In the genomic region with DNA sequence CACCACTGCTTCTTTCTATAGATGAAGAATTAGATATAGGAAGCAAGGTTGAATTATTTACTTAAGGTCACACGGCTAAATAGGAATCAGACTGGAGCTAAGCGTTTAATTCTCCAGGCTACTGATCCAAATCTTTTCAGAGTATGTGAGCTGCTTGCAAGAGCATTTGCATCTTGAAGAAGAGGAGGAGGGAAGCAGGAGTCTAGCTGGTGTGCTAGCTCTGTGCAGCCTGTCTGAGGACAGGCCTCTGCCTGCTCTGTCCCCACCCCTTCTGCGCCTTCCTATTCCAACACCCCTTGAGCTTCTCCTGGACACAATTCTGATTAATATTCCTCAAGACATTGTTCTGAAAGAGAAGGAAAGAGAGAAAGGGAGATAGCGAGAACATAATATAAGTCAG, we compare ENCODE assay signal across 14 mouse cellular contexts. TPM values are rescaled to one million over a fixed set of nuclear protein-coding genes. Genes with fewer than 3 reads are reported as not detected.
DNase-seq lines count a peak whose midpoint lies in the region; ATAC-seq and TF ChIP-seq lines count a peak whose summit lies in the region.
"Had no signal": no experiment of that assay in that cellular context is flagged by ENCODE, and none has a peak within 500 bp of the region (broad histone marks: within the 10 kb centered on the region; RNA-seq: fewer than 3 reads in every experiment).

No protein-coding gene starts in this region.

- H3K36me3 ChIP-seq in embryonic facial prominence, embryonic 13.5 days, result no peaks in the 10 kb centered on the region; the same call in 1 of the 2 replicates
- peaks cover 98% of the 10 kb centered on the region for H3K36me3 ChIP-seq in embryonic facial prominence, embryonic 10.5 days (replicated peaks)
- no peaks in the 10 kb centered on the region for H3K36me3 ChIP-seq in kidney, postnatal 0 days (ENCODE audit: insufficient read depth, low read length)
- 0 out of 2 replicates have a peak, but pooled peaks cover 14% of the 10 kb centered on the region for H3K36me3 ChIP-seq in hindbrain, embryonic 16.5 days (ENCODE audit: control insufficient read depth, insufficient read depth, low read length)

- H3K27me3 ChIP-seq in embryonic facial prominence, embryonic 13.5 days, result no peaks in the 10 kb centered on the region
- H3K27me3 ChIP-seq in embryonic facial prominence, embryonic 10.5 days (replicated peaks; ENCODE audit: low read depth, poor library complexity, severe bottlenecking), result no peaks in the 10 kb centered on the region
- H3K27me3 ChIP-seq in kidney, postnatal 0 days (ENCODE audit: insufficient read depth, low read length), result no peaks in the 10 kb centered on the region
- no peaks in the 10 kb centered on the region for H3K27me3 ChIP-seq in hindbrain, embryonic 16.5 days (replicated peaks; ENCODE audit: control insufficient read depth, insufficient read depth, low read length)

- peaks cover 51% of the 10 kb centered on the region for H3K4me1 ChIP-seq in embryonic facial prominence, embryonic 13.5 days
- H3K4me1 ChIP-seq in embryonic facial prominence, embryonic 10.5 days, result peaks cover 45% of the 10 kb centered on the region
- H3K4me1 ChIP-seq in kidney, postnatal 0 days (replicated peaks; ENCODE audit: insufficient read depth, low read length), result peaks cover 20% of the 10 kb centered on the region; the same call in 1 of the 2 replicates
- peaks cover 35% of the 10 kb centered on the region for H3K4me1 ChIP-seq in bone marrow macrophage, adult 2 months (ENCODE audit: control insufficient read depth, insufficient read depth, low read length)
- H3K4me1 ChIP-seq in hindbrain, embryonic 16.5 days (ENCODE audit: control insufficient read depth, insufficient read depth, low read depth, low read length), result peaks cover 42% of the 10 kb centered on the region

- no peaks in the 10 kb centered on the region for H3K9me3 ChIP-seq in embryonic facial prominence, embryonic 13.5 days
- H3K9me3 ChIP-seq in embryonic facial prominence, embryonic 10.5 days, result no peaks in the 10 kb centered on the region
- no peaks in the 10 kb centered on the region for H3K9me3 ChIP-seq in kidney, postnatal 0 days (replicated peaks; ENCODE audit: low read length)
- no peaks in the 10 kb centered on the region for H3K9me3 ChIP-seq in hindbrain, embryonic 16.5 days (ENCODE audit: control insufficient read depth, low read length)

- WGBS in embryonic facial prominence, embryonic 13.5 days, result 67% methylated on average over 4 of the region's 4 CpGs
- WGBS in embryonic facial prominence, embryonic 10.5 days, result 84% methylated on average over 4 of the region's 4 CpGs
- 61% methylated on average over 4 of the region's 4 CpGs for WGBS in kidney, postnatal 0 days
- WGBS in hindbrain, embryonic 16.5 days, result 68% methylated on average over 4 of the region's 4 CpGs

- no peak overlapping the region for H3K4me3 ChIP-seq in embryonic facial prominence, embryonic 13.5 days
- H3K4me3 ChIP-seq in embryonic facial prominence, embryonic 10.5 days, result no peak overlapping the region
- no peak overlapping the region for H3K4me3 ChIP-seq in kidney, postnatal 0 days (replicated peaks; ENCODE audit: low read depth, low read length)
- peak overlapping the region; percentile 52; the same call in 1 of the 2 replicates for H3K4me3 ChIP-seq in bone marrow macrophage, adult 2 months (ENCODE audit: insufficient read depth, low read length)
- H3K4me3 ChIP-seq in hindbrain, embryonic 16.5 days (ENCODE audit: low read length), result no peak overlapping the region

- no peak for DNase-seq in embryonic facial prominence, embryonic 10.5 days (ENCODE audit: low spot score)
- no peak for DNase-seq in kidney, postnatal 0 days (ENCODE audit: low spot score)
- no peak for DNase-seq in kidney, adult 8-10 months
- DNase-seq in urinary bladder, postnatal 25 days (ENCODE audit: low spot score), result no peak
- no peak for DNase-seq in lung, postnatal 36 days
- DNase-seq: adrenal gland, postnatal 14 days; cerebellum, postnatal 25 days; gastrocnemius, postnatal 14 days; heart, postnatal 36 days; kidney, adult 18-20 months had no signal

- no peak for ATAC-seq in embryonic facial prominence, embryonic 13.5 days (ENCODE audit: insufficient number of reproducible peaks, insufficient read depth, low FRiP score, low TSS enrichment, low read depth)
- ATAC-seq in kidney, postnatal 0 days (replicated peaks; ENCODE audit: low FRiP score, low read depth), result no peak
- ATAC-seq in hindbrain, embryonic 16.5 days, result no peak

- no peak overlapping the region for H3K9ac ChIP-seq in embryonic facial prominence, embryonic 13.5 days
- H3K9ac ChIP-seq in kidney, postnatal 0 days (ENCODE audit: low read depth, low read length), result no peak overlapping the region
- H3K9ac ChIP-seq in hindbrain, embryonic 16.5 days (ENCODE audit: low read depth, low read length), result no peak overlapping the region

- no peak for TF ChIP-seq POLR2A in bone marrow macrophage, adult 2 months (IDR thresholded peaks at IDR 0.05; ENCODE audit: borderline replicate concordance, low read depth, low read length)

- no peak for TF ChIP-seq CTCF in kidney, postnatal 0 days (IDR thresholded peaks at IDR 0.05; ENCODE audit: low read depth)
- no peak for TF ChIP-seq CTCF in bone marrow macrophage, adult 2 months (IDR thresholded peaks at IDR 0.05; ENCODE audit: low read depth, low read length)

- no peak overlapping the region for H3K4me2 ChIP-seq in embryonic facial prominence, embryonic 13.5 days
- H3K4me2 ChIP-seq in kidney, postnatal 0 days (ENCODE audit: low read length), result no peak overlapping the region
- H3K4me2 ChIP-seq in hindbrain, embryonic 16.5 days (ENCODE audit: low read length), result no peak overlapping the region
- H3K4me2 ChIP-seq: heart, embryonic 11.5 days had no signal

- H3K27ac ChIP-seq in embryonic facial prominence, embryonic 13.5 days, result 0 out of 2 replicates have a peak overlapping the region, but pooled peaks have one; percentile 19
- H3K27ac ChIP-seq in embryonic facial prominence, embryonic 10.5 days (replicated peaks), result no peak overlapping the region
- 0 out of 2 replicates have a peak overlapping the region, but pooled peaks have one; percentile 2 for H3K27ac ChIP-seq in kidney, postnatal 0 days
- H3K27ac ChIP-seq in bone marrow macrophage, adult 2 months (ENCODE audit: insufficient read depth, low read depth, low read length), result peak overlapping the region; percentile 97
- H3K27ac ChIP-seq in hindbrain, embryonic 16.5 days (ENCODE audit: low read depth, low read length), result peak overlapping the region; percentile 61

RNA-seq across cellular contexts. Expression of a gene that starts 44.6 kb away (rescaled TPM):
- polyA plus RNA-seq in embryonic facial prominence, embryonic 13.5 days (2015; fragmentation: Nextera tagmentation; extraction: Ambion mirVana), result 7.9 and 8.5 TPM in 2 replicates
- 2.9 and 3.9 TPM in 2 replicates for polyA plus RNA-seq in embryonic facial prominence, embryonic 10.5 days (2016; fragmentation: Nextera tagmentation; extraction: Ambion mirVana)
- 8.2 and 8.9 TPM in 2 replicates for polyA plus RNA-seq in kidney, postnatal 0 days (2015; fragmentation: Nextera tagmentation; extraction: Ambion mirVana)
- polyA plus RNA-seq in bone marrow macrophage, adult 2 months (2012; ENCODE audit: insufficient read depth, insufficient read length, missing spikeins), result not detected in 2 replicates
- 15.6 and 18.8 TPM in 2 replicates for polyA plus RNA-seq in hindbrain, embryonic 16.5 days (2015; fragmentation: Nextera tagmentation; extraction: Ambion mirVana)
